Mouse (Mus musculus): ENCODE results near the gene Atp11a.

Gene Atp11a

DNA sequence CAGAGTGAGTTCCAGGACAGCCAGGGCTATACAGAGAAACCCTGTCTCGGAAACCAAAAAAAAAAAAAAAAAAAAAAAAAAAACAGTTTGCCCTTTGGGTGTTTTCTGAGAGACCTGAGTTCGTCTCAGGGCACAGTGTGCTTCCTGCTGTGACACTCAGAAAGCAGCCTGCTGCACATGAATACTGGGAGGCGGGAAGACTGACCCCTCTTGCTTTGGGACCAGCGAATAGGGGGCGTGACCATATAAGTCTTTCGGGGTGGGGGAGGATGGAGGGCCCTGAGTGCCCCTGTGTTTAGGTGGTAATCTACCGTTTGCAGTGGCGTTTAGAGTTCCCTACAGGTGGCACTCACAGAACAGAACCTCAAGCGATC lies 116.2 kb downstream of the Atp11a start:
- DNase-seq (ENCODE audit: low read depth, low spot score) = no peak

- DNase-seq (ENCODE audit: low read depth, low spot score) = no peak
Measured at GRCm38 (mm10) chr8:12873357-12874046, 116.7 kb downstream of the Atp11a start, which contains the start of gene Mcf2l. Mcf2l (plus strand) TSS chr8:12873806.

GRCm38 (mm10) chr8:12874194-12874791 lies 117.5 kb downstream of the Atp11a start:
- no peak for DNase-seq (ENCODE audit: low read depth, low spot score)

GRCm38 (mm10) chr8:12874971-12875370 lies 118.2 kb downstream of the Atp11a start:
- DNase-seq (ENCODE audit: low read depth, low spot score) = no peak

DNA sequence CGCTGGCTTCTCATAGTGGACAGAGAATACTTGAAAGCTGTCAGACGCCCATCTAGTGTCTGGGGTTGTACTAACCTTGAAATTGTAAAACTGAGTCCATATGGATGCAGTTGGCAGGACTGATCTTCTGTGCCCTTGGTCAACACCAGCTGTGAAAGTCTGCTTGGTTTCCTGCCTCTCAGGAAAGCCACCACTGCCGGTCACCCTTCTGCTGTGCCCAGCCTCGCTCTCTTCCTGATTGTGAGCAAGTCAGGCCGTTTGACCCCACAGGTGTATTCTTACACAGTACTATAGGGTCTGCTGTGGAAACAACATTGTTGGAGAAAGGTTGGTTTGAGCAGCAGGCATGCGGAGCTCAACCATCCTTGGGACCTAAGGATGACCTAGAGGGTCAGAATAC lies 120.3 kb downstream of the Atp11a start:
- no peak for DNase-seq (ENCODE audit: low read depth, low spot score)

GRCm38 (mm10) chr8:12880163-12880562 lies 123.3 kb downstream of the Atp11a start:
- DNase-seq (ENCODE audit: low read depth, low spot score) = no peak

- DNase-seq (ENCODE audit: low read depth, low spot score) = no peak
Measured at GRCm38 (mm10) chr8:12883051-12884004, 126.5 kb downstream of the Atp11a start.

DNA sequence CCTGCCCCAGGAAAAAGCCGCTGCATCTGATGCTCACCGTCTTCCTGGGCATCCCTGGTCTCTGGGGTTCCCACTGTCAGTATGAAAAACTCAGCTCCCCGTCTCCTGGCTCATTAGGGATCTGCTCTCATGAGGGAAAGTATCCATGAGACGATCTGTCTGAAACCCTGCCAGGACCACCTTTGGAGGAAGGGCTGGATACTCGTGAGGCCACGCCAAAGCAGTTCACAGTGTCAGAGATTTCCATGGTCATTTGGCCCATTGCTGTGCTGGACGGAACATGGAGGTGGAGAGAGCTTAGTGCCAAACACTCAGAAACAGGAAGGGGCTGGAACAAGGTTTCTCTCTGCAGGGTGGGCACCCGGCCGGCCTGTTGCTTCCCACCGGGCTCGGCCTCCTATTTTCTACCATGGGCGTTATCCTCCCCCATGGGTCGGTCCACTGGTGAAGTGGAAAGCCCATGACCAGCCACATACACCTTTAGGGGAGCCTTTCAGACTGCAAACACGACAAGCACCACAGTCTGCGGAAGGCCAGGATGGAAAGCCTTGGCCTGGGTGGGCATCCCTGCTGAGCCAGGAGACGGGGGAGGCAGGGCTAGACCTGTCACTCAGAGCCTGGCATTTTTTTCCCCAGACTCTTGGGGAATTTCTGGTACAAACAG lies 131.1 kb downstream of the Atp11a start:
- no peak for DNase-seq (ENCODE audit: low read depth, low spot score)

GRCm38 (mm10) chr8:12889046-12889598 lies 132.3 kb downstream of the Atp11a start:
- no peak for DNase-seq (ENCODE audit: low read depth, low spot score)

DNA sequence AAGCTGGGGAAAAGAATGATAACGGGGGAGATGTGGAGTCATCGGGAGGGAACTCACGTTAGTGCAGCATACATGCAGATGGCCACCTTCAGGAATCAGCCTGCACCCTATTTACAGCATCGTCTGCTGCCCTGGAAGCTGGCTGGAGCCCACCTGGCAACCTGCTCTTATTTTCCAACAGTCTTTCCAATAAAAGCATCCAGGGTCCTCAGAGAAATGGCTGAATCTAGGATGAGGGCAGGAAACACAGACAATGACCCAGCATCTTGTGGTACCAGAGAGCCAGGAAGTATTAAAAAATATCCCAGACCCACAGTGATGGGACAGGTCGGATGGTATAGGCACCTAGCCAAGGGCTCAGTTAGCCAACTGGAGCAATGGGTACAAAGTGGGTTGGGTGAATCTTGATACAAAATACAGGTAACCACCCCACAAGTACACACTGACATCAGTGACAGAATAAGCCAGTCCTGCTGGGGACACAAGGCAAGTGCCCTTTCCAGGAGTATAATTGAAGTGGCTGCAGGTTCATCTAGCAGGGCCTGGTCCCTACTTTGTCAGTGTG lies 136.2 kb downstream of the Atp11a start:
- no peak for DNase-seq (ENCODE audit: low read depth, low spot score)

DNA sequence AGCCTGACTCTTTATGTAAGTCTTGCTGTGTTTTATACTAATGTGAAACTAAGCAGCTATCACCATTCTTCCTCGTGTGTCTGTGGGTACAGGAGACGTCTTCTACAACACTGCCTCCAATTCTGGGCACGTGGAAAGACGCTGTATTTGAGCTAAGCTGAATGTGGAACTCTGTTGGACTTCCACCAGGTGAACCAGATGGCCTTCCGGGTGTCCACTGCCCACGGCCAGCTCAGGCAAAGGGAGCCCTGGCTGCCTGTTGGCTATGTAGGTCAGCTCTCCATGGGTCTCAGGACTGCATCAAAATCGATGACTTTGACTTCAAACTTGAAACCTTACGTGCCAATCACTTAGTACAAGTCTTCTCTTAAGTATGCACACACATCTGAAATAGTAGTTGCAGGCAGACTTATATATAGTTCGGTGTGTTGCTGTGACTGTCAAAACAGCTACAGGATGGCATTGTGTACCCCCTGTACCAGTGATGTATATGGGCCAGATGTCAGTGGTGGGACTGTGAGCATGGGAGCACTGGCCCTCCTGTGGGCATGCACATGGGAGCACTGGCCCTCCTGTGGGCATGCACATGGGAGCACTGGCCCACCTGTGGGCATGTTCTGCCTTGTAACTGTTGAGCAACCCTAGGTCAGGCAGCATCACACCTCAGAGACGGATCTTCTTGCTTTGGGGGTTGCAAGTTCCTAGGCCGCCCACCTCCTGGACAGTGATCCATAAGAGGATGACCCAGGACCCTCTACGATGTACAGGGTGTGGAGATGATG lies 137.2 kb downstream of the Atp11a start:
- no peak for DNase-seq (ENCODE audit: low read depth, low spot score)

- peak; percentile 69 for DNase-seq (ENCODE audit: low read depth, low spot score)
Measured at GRCm38 (mm10) chr8:12894783-12895534, 138.1 kb downstream of the Atp11a start.

DNA sequence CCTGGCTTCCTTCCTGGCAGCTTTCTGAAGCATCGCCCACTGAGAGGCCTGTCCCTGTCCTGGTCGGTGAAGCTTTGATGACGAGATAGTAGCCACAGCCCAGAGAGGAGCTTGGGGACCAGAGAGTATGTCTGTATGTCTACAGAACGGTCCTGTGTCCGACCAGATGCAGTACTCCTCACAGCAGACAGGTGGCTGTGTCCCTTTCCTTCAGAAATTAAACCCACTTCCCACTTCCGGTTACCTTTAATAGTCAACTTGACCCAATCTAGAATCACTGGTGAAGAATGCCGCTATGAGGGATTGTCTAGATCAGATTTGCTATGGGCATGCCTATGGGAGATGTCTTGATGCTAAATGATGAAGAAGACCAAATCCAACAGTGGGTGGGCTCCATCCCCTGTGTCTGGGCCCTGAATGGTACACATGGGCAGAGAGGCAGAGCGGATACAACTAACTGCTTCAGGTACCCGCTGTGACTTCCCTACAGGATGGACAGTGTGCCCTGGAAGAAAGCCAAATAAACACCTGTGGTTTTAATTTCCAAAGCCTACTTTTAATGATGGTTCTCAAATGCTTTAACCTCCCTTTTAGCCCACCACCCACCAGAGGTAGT lies 138.8 kb downstream of the Atp11a start:
- peak; percentile 45 for DNase-seq (ENCODE audit: low read depth, low spot score)

DNA sequence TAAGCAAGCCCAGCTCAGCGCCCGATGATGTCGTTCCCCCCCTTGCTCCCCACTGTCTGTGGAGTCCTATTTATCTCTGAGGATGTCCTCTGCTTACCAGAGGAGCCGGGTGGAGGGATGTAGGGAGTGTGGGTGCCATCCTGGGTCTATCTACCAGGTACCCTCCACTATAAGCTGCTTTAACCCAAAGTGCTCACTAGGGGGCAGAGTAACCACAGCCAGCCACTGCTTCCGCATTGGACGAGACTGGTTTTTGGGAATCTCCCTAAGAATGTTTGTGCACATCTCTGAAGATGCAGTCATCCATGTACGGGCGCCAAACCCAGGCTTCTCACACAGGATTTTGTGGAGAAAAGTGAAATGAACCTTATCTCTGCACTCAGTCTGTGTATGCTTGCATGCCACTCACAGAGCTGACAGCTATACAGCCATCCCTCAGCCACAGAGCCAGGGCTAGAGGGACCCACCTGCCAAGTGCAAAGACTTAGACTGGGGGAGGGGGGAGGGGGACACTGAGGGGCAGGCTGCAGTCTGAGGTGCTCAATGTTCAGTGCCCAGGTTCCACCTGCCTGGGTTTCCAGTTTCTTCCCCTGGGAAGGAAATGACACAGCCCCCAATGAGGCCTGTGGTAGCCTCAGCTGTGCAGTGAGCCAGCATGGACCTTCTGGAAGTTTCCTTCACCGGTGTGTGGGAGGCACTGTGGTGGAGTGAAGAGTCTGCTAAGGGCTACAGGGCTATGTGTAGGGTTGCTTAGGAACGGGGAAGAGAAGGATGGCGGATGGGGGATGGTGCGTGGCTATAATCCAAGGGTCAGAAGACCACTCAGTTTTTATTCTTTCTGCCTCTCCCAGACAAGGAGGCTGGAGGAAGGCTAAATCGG lies 139.9 kb downstream of the Atp11a start:
- DNase-seq (ENCODE audit: low read depth, low spot score) = peak; percentile 81

DNA sequence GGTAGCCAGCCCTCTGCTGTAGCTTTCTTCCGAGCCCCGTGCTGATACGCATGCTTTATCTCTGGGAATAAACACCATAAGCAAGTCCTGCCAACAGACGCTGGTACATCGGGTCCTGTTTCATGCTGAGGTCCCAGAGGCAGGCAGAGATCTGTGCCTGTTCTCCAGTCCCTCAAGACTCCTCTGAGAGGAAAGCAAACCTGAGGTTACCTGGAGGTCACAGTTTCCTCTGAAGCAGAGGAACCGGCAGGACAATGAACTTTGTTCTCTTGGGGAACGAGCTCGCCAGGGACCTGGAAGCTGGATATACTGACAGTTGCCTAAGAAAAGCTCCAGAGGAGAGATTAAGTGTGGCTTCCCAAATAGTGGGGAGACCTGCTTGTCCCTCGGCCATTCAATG lies 141.0 kb downstream of the Atp11a start:
- no peak for DNase-seq (ENCODE audit: low read depth, low spot score)

DNA sequence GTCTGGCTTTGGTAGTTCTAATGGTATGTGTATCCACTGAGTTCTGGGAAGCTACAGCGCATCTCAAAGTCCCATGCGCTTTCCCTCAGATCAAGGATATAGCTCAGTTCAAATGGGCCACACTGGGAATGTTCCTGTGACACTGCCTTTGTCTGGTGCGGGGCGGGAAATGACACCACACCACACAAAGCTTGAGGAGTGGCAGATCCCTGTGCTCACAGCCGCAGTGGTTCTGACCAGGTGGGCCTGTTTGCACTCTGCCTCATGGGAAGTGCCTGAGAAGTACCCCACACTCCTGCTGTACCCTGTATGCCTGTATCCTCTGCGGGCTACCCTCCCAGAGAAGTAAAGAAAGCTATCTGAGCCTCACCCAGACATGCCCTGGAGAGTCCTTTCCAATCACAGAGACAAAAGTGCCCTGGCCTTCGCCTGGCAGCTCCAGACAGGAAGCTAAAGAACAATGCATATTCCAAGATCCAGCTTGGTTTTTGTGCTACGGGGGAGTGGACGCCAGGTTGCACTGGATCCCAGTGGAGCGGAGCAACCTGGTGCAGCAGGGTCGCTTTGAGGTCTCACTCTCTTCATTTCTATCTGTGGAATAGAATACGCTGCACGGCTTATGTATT lies 147.1 kb downstream of the Atp11a start:
- no peak for DNase-seq (ENCODE audit: low read depth, low spot score)

DNA sequence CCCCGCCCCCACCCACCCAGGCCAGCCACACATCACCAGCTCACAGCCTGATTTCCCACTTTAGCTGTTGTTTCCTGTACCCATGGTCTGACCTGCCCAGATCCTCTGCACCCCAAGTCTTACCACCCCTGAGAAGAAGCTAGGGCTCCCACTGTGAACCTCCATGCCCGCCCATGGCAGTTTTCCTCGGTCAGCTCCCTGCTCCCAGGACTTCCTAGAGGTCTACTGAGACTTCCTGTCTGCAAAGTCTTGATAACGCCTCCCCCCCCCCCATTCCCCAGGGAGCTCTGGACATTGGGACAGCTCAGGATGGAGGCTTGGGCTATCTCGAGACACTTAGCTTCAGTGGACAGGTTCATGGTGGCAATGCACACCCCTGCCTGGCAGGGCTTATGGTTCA lies 148.3 kb downstream of the Atp11a start:
- no peak for DNase-seq (ENCODE audit: low read depth, low spot score)

Data from 3T3-L1 (cell line).